Mouse (Mus musculus): ENCODE measurements around the gene Map2k5. TPM values are rescaled to one million over a fixed set of nuclear protein-coding genes. Genes with fewer than 3 reads are reported as not detected.
A peak's percentile ranks its signal among the peaks of the same experiment; 100 is the strongest.

Map2k5 gene
- total RNA-seq, 2 experiments from 2014 or later: 30.7 to 31.2 TPM

DNA sequence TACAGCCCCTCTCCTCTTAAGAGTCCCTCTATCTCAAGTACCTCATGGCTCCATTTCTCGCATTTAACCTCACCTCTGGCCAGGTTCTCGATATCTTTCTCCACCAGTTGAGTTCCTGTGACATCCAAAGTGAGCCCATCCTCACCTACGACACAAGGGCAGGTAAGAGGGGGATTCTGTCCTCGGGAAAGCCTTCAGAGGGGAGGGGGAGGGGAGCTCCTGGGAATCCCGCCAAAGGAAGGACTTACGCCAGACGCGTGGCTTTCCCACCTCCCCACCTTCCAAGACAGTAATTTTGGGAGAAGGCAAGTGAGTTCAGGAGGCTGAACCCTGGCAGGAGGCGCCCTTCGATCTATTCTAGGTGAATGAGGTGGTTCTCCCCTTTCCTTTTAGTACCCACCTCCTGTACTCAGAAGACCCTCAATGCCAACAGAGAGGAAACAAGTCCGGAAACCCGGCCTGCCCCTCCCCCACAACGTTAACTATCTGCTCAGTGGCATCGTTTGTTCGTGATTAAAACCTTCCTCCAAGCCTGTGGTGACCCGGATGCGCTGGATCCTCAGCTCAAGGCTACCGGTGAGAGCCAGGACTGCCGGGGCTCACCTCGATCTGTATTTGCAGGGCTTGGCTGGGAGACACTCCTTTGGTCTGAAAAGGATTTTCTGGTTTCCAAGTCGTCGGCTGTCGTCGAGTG is 235.9 kb downstream of the Map2k5 start:
- H3K27ac ChIP-seq: no peak overlapping the region
- TF ChIP-seq CTCF (IDR thresholded peaks at IDR 0.05): no peak

DNA sequence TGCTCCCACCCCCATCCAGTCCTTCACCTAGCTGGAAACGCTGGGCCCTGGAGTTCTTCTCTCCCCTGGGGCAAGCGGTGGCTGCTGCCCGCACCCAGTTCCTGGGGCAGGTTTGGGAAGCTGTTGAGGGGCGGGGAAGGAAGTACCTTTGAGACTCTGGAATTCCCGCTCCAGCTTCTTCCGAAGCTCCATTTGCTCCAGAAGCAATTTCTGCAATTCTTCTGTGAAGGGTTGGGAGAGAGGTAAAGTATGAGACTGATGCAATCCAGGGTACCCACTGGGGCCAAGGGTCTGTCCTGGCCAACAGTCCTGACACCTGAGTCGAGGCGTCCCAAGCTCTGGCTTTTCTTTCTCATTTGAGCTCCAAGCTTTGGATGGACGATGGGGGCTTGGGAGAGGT is 237.5 kb downstream of the Map2k5 start:
- TF ChIP-seq CTCF (IDR thresholded peaks at IDR 0.05): no peak
- intact Hi-C loops (cut with DNase I): loop anchor here (10.0 kb wide), 1 partner anchor 885 kb away; the partner anchor contains the start of gene Smad6

More for the DNA sequence above, 235.9 kb downstream of the Map2k5 start:
- H3K4me3 ChIP-seq: no peak overlapping the region
- intact Hi-C loops (cut with DNase I): loop anchor here (10.0 kb wide), 1 partner anchor 883 kb away; the partner anchor contains the start of gene Smad6
- no peak for DNase-seq (ENCODE audit: extremely low spot score in 1 of 2, low spot score in 2 of 2)

DNA sequence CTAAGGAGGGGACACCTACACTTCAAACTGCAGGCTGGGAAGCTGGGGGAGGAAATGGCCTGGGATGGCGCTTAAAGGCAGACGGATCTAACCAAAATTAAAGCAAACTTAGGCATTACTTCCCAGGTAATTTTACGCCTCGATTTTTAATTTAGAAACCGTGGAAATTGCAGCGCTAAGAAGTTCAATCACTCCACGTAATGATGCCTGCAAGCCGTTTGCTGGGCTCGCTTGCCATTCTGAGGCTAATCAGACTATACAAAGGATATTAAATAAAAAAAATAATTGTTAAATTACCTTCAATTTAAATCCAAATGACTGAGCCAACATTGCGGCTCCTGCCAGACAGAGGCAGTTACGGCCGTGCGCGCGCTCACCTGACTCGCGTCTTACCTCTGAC is 238.0 kb downstream of the Map2k5 start:
- no peak for TF ChIP-seq CTCF (IDR thresholded peaks at IDR 0.05)
- no peak overlapping the region for H3K4me3 ChIP-seq
- intact Hi-C loops (cut with DNase I): loop anchor here (5.0 to 10.0 kb wide), 4 partner anchors 473 to 948 kb away; partner anchors contain the start of gene Smad6
- no peak overlapping the region for H3K27ac ChIP-seq
- DNase-seq (ENCODE audit: extremely low spot score in 1 of 2, low spot score in 2 of 2): no peak

More for the DNA sequence above, 237.5 kb downstream of the Map2k5 start:
- H3K27ac ChIP-seq: no peak overlapping the region
- no peak overlapping the region for H3K4me3 ChIP-seq
- no peak for DNase-seq (ENCODE audit: extremely low spot score in 1 of 2, low spot score in 2 of 2)

DNA sequence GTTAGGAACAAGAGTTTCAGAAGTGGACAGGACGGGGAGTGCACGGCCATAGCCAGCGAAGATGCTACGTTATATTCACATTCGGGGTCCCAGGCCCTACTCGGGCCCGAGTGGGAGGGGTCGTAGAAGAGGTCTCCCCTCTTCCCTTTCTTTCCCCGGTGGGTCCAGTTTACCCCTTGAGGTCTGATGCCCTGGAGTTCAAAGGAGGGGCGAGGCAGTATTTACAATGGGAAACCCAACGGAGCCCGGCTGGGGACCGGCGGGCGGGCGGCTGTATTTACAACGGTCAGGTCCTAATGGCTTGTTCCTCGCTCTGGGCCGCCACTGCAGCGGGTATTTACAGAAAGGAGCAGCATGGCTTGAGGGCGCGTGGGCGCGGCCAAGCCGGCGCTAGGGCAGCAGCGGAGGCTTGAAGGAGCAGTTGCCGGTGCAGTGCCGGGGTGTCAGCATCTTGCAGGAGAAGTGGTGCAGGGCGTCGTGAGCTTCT is 239.2 kb downstream of the Map2k5 start:
- Histone ChIP-seq H3K27ac (no peak overlapping the region), H3K4me3 (no peak overlapping the region)
- intact Hi-C loops (cut with DNase I): loop anchor here (5.0 kb wide), 3 partner anchors 474 to 949 kb away; no protein-coding TSS in a partner anchor
- no peak for DNase-seq (ENCODE audit: extremely low spot score in 1 of 2, low spot score in 2 of 2)
- TF ChIP-seq CTCF (IDR thresholded peaks at IDR 0.05): no peak

DNA sequence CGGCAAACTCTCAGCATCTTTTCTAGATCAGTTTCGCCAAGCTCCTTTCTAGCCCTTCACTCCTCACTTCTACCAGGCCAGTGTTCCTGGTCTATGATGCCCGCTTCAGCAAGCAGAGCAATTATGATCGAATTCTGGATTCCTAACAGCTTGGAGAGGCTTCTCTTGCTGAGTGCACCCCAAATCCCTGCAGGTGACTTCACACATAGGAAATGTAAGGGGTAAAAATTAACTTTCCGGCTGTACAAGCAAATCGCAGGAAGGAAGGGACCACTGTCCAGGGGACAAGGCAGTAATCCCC is 240.1 kb downstream of the Map2k5 start:
- H3K4me3 ChIP-seq: no peak overlapping the region
- DNase-seq (ENCODE audit: extremely low spot score in 1 of 2, low spot score in 2 of 2): no peak
- no peak for TF ChIP-seq CTCF (IDR thresholded peaks at IDR 0.05)
- intact Hi-C loops (cut with DNase I): loop anchor here (5.0 kb wide), 3 partner anchors 475 to 950 kb away; no protein-coding TSS in a partner anchor
- no peak overlapping the region for H3K27ac ChIP-seq

DNA sequence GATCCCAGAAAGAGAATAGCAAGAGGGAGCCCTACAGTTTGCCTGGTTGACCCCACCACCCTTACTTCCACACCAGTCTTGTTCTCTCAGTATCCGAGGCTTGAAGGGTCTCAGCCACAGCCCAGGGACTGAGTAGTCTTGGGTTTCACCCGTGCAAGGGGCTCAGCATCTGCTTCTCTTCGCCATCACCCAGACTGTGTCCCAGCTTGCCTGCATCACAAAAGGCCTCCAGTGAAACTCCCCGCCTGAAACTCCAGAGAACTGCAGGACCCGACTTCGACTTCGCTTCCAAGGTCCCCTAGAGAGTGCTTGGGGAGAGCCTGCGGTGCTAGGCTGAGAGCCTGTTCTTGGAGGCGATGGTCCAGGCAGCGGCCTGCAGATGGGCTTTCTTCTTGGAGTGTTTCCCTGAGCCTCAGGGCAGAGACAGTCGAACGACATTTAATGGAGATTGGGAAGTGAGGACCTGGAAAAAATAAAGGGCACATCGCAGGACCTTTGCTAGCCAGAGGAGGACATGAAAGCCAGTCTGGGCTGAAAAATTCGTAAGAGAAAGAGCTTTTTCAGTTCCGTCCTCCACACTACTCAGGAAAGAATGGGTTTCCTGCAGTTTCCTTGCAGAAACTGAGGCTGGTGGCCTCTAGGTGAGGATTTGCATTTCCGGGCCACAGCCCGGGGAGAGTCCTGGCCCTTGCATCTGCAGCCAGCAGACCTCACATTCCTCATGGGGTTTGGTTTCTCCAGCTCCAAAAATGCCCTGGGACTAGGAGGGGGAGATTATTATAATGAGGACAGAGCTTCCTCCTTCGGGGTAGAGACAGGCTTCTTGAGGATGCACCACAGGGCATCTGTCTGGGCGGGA is 240.7 kb downstream of the Map2k5 start:
- no peak; the same call in 1 of the 2 replicates for TF ChIP-seq CTCF (IDR thresholded peaks at IDR 0.05)
- Histone ChIP-seq H3K27ac (no peak overlapping the region), H3K4me3 (no peak overlapping the region)
- no peak for DNase-seq (ENCODE audit: extremely low spot score in 1 of 2, low spot score in 2 of 2)
- intact Hi-C loops (cut with DNase I): loop anchor here (1.0 to 5.0 kb wide), 4 partner anchors 325 to 950 kb away; no protein-coding TSS in a partner anchor

DNA sequence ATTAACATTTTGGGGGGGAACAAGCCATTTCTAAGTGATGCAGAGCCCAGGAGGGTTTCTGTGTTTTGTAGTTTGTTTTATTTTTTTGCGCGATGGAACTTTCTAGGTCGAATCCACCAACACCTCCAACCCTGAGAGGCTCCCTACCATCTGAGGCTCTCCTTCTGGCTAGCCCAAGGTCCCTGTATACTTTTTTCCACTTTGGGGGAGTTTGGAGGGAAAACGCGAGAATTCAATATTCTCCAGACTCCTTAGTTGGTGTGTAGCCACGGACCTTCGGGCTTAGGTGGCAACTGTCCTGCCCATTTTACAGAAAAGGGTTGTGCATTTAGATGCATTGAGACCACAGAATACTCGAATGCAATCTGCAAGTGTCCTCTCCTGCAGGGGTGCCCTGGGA is 241.5 kb downstream of the Map2k5 start:
- H3K27ac ChIP-seq: no peak overlapping the region
- no peak for TF ChIP-seq CTCF (IDR thresholded peaks at IDR 0.05)
- no peak for DNase-seq (ENCODE audit: extremely low spot score in 1 of 2, low spot score in 2 of 2)
- intact Hi-C loops (cut with DNase I): loop anchor here (1.0 to 5.0 kb wide), 4 partner anchors 326 to 951 kb away; no protein-coding TSS in a partner anchor
- no peak overlapping the region for H3K4me3 ChIP-seq

DNA sequence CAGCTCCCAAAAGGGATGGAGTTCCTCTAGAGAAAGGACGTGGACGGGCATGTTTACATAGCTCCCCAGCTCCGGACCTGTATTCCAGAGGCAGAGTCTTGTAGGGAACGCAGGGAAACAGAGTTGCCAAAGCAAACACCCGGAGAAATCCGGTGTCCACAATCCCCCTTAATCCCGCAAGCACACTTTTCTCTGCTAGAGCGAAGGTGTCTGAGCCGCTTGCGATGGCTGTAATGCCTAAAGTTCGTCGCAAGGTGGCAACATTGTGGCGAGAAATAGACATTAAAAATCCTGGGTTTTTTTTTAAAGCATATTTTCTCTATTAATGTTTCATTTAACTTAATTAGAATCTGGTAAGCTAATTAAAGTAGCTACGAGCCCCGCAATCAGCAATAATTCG is 241.9 kb downstream of the Map2k5 start:
- peak; percentile 92 for TF ChIP-seq CTCF (IDR thresholded peaks at IDR 0.05)
- H3K27ac ChIP-seq: no peak overlapping the region
- DNase-seq (ENCODE audit: extremely low spot score in 1 of 2, low spot score in 2 of 2): peak; percentile 55 to 65
- intact Hi-C loops (cut with DNase I): loop anchor here (1.0 to 5.0 kb wide), 5 partner anchors 263 to 952 kb away; partner anchors contain the start of gene 2300009A05Rik
- H3K4me3 ChIP-seq: peak overlapping the region; percentile 30

DNA sequence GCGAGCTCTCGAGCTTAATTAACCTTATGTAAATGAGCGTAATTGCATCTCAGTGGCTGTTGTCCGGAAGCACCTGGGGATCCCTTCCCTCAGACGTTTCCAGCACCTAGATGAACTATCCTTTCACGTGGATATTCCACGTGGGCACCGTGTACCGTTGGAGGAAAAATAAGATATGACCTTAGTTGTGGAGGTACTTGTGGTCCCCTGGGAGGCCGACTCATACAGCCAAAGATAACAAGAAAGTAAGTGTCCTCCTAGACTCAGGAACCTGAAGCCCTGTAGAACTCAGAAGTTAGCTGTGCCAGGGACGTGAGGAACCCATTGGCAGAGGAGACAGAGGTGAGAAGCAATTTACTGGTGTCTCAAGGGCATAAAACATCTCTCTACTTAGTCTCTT is 242.3 kb downstream of the Map2k5 start:
- H3K4me3 ChIP-seq: peak overlapping the region; percentile 30
- H3K27ac ChIP-seq: no peak overlapping the region
- intact Hi-C loops (cut with DNase I): loop anchor here (2.0 to 5.0 kb wide), 4 partner anchors 263 to 952 kb away; partner anchors contain the start of gene 2300009A05Rik
- no peak for DNase-seq (ENCODE audit: extremely low spot score in 1 of 2, low spot score in 2 of 2)
- no peak for TF ChIP-seq CTCF (IDR thresholded peaks at IDR 0.05)

DNA sequence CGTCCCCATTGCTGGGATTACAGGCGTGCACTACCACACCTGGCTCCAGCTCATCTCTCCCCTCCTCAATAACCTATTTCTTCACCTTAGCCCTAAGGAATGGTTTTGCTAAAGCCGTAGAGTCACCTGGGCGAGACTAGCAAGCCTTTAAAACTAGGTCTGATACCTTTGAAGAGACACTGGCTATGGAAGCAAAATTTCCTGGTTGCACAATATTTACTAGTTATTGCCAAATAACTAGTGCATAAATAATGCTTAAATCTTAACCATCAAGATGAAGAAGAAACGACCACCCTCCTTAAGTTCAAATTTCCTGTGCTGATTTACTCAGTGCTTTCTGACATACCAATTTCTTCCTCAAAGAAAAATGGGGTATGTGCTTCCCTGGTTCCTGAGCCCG is 244.0 kb downstream of the Map2k5 start:
- intact Hi-C loops (cut with DNase I): loop anchor here (2.0 to 5.0 kb wide), 3 partner anchors 244 to 624 kb away; partner anchors contain the start of genes 2300009A05Rik, Map2k5 and Smad3
- Histone ChIP-seq H3K4me3 (peak overlapping the region; percentile 81), H3K27ac (no peak overlapping the region)
- no peak for TF ChIP-seq CTCF (IDR thresholded peaks at IDR 0.05)
- no peak for DNase-seq (ENCODE audit: extremely low spot score in 1 of 2, low spot score in 2 of 2)

All from left cerebral cortex, adult 2 months (tissue).